Mouse (Mus musculus): ENCODE measurements around the gene Ptger4. TPM values are rescaled to one million over a fixed set of nuclear protein-coding genes. Genes with fewer than 3 reads are reported as not detected.
A peak's percentile ranks its signal among the peaks of the same experiment; 100 is the strongest.

The Ptger4 gene
- polyA plus RNA-seq, 1 experiment from 2014 or later, result 1.8 TPM

GRCm38 (mm10) chr15:5243036-5243958, 690 bp downstream of the Ptger4 start:
- no peak overlapping the region for H3K27ac ChIP-seq
- peaks cover 32% of the 10 kb centered on the region for H3K4me1 ChIP-seq
- H3K9me3 ChIP-seq, result no peaks in the 10 kb centered on the region
- no peaks in the 10 kb centered on the region for H3K36me3 ChIP-seq
- H3K4me3 ChIP-seq, result peak overlapping the region; percentile 77
- WGBS, result 6% methylated on average over 40 of the region's 40 CpGs
- DNase-seq (ENCODE audit: low spot score), result no peak
- peaks cover 43% of the 10 kb centered on the region for H3K27me3 ChIP-seq (ENCODE audit: insufficient read depth, poor library complexity, severe bottlenecking)

GRCm38 (mm10) chr15:5242241-5243035, 1.5 kb downstream of the Ptger4 start:
- 3% methylated on average over 61 of the region's 61 CpGs for WGBS
- Histone ChIP-seq H3K36me3 (no peaks in the 10 kb centered on the region), H3K27ac (peak overlapping the region; percentile 75), H3K27me3 (ENCODE audit: insufficient read depth, poor library complexity, severe bottlenecking) (peaks cover 43% of the 10 kb centered on the region), H3K4me3 (peak overlapping the region; percentile 77), H3K4me1 (peaks cover 32% of the 10 kb centered on the region), H3K9me3 (no peaks in the 10 kb centered on the region)
- no peak for DNase-seq (ENCODE audit: low spot score)

GRCm38 (mm10) chr15:5241304-5242201, 2.4 kb downstream of the Ptger4 start:
- Histone ChIP-seq H3K9me3 (no peaks in the 10 kb centered on the region), H3K36me3 (no peaks in the 10 kb centered on the region), H3K4me1 (peaks cover 32% of the 10 kb centered on the region), H3K4me3 (peak overlapping the region; percentile 77), H3K27me3 (ENCODE audit: insufficient read depth, poor library complexity, severe bottlenecking) (peaks cover 43% of the 10 kb centered on the region), H3K27ac (peak overlapping the region; percentile 75)
- 19% methylated on average over 12 of the region's 12 CpGs for WGBS
- DNase-seq (ENCODE audit: low spot score), result no peak

- DNase-seq (ENCODE audit: low spot score), result no peak
- Histone ChIP-seq H3K4me3 (no peak overlapping the region), H3K27me3 (ENCODE audit: insufficient read depth, poor library complexity, severe bottlenecking) (peaks cover 39% of the 10 kb centered on the region), H3K36me3 (no peaks in the 10 kb centered on the region), H3K9me3 (no peaks in the 10 kb centered on the region), H3K4me1 (peaks cover 36% of the 10 kb centered on the region), H3K27ac (no peak overlapping the region)
- WGBS, result 80% methylated on average over 6 of the region's 6 CpGs
These were observed 3.6 kb downstream of the Ptger4 start for GRCm38 (mm10) chr15:5240360-5240759.

DNA sequence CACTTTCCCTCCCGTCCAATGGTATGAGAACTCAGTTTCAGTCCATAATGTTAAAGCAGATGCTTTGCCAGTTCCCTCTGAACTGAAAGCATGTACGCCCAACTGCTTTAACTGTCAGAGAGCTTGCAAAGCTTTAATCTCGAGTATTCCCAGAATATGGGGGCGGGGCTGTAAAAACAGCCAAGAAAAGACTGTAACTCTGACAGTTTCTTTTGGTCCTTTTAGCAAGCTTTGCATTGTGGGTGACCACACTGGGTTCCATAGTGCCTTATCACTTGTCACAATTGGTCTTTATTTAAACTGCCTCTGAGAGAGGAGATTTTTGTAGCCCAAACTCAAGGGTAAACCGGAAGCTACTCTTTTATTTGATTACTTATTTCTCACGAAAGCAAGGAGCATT, 4.1 kb downstream of the Ptger4 start:
- no peak overlapping the region for H3K4me3 ChIP-seq
- WGBS, result 45% methylated on average over 6 of the region's 6 CpGs
- no peak for DNase-seq (ENCODE audit: low spot score)
- H3K9me3 ChIP-seq, result no peaks in the 10 kb centered on the region
- H3K27me3 ChIP-seq (ENCODE audit: insufficient read depth, poor library complexity, severe bottlenecking), result peaks cover 38% of the 10 kb centered on the region
- H3K36me3 ChIP-seq, result no peaks in the 10 kb centered on the region
- peaks cover 36% of the 10 kb centered on the region for H3K4me1 ChIP-seq
- no peak overlapping the region for H3K27ac ChIP-seq

DNA sequence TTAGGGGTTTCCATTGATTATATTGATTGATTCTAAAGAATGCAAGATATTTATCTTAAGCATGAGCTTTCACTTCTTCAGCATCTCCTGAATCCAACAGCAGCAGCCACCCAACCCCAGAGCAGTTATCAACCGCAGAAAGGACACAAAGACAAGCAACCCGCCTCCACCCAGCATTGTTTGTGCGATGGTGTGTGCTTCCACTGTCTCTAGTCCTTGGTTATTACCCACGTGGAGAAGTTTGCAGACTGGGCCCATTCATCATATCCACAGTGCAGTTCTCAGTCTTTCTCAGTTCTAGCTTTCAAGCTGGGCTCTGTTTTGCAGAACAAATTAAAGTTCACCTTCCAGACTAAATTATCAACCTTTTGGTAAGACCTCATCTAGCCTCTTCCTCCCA, 4.6 kb downstream of the Ptger4 start:
- Histone ChIP-seq H3K27ac (no peak overlapping the region), H3K4me1 (peaks cover 34% of the 10 kb centered on the region), H3K9me3 (no peaks in the 10 kb centered on the region), H3K27me3 (ENCODE audit: insufficient read depth, poor library complexity, severe bottlenecking) (peaks cover 33% of the 10 kb centered on the region), H3K4me3 (no peak overlapping the region), H3K36me3 (no peaks in the 10 kb centered on the region)
- WGBS, result 65% methylated on average over 4 of the region's 4 CpGs
- DNase-seq (ENCODE audit: low spot score), result no peak

- no peak for DNase-seq (ENCODE audit: low spot score)
- Histone ChIP-seq H3K27ac (no peak overlapping the region), H3K27me3 (ENCODE audit: insufficient read depth, poor library complexity, severe bottlenecking) (peaks cover 25% of the 10 kb centered on the region), H3K36me3 (no peaks in the 10 kb centered on the region), H3K4me3 (no peak overlapping the region), H3K9me3 (no peaks in the 10 kb centered on the region), H3K4me1 (peaks cover 26% of the 10 kb centered on the region)
- WGBS, result 87% methylated on average over 4 of the region's 4 CpGs
These were observed 5.4 kb downstream of the Ptger4 start for GRCm38 (mm10) chr15:5238553-5238952.

- 41% methylated on average over 7 of the region's 7 CpGs for WGBS
- no peaks in the 10 kb centered on the region for H3K36me3 ChIP-seq
- H3K9me3 ChIP-seq, result no peaks in the 10 kb centered on the region
- H3K4me1 ChIP-seq, result peaks cover 21% of the 10 kb centered on the region
- DNase-seq (ENCODE audit: low spot score), result no peak
- no peak overlapping the region for H3K4me3 ChIP-seq
- H3K27ac ChIP-seq, result no peak overlapping the region
- peaks cover 21% of the 10 kb centered on the region for H3K27me3 ChIP-seq (ENCODE audit: insufficient read depth, poor library complexity, severe bottlenecking)
These were observed 5.9 kb downstream of the Ptger4 start for GRCm38 (mm10) chr15:5238073-5238472.

DNA sequence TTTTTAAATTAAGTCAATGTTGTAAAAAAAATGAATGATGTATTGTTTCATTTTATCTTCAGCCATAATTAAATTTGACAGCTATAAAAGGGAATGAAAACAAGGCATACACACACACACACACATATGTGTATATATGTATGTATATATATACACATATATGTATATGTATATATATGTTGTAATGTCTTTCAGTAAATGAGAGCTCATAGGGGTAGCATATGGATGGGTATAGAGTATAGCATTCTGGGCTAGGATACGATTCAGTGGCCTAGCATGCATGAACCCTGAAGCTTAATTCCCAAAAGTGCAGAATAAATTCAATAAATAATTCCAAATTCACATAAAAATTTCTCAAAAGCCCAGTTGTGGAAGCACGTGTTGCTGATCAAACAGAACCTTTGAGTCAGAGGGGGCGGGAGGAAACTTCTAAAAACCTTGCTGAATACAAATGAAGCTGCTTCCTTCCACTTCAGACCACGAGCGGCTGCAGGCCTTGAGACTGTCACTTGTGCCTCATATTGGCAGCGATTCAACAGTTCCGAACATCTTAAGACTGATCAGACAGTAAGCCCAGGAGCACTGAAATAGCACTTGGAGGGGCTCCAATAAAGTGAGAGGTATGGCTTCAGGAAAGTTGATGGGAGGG, 6.9 kb downstream of the Ptger4 start:
- no peak for DNase-seq (ENCODE audit: low spot score)
- H3K4me3 ChIP-seq, result no peak overlapping the region
- WGBS, result 72% methylated on average over 7 of the region's 7 CpGs

GRCm38 (mm10) chr15:5236538-5236937, 7.4 kb downstream of the Ptger4 start:
- Histone ChIP-seq H3K36me3 (no peaks in the 10 kb centered on the region), H3K9me3 (no peaks in the 10 kb centered on the region), H3K27me3 (ENCODE audit: insufficient read depth, poor library complexity, severe bottlenecking) (0 out of 2 replicates have a peak, but pooled peaks cover 7% of the 10 kb centered on the region), H3K27ac (no peak overlapping the region), H3K4me3 (no peak overlapping the region), H3K4me1 (peaks cover 7% of the 10 kb centered on the region; the same call in 1 of the 2 replicates)
- 18% methylated on average over 6 of the region's 6 CpGs for WGBS
- DNase-seq (ENCODE audit: low spot score), result no peak

More for the DNA sequence above, 6.9 kb downstream of the Ptger4 start:
- Histone ChIP-seq H3K27me3 (ENCODE audit: insufficient read depth, poor library complexity, severe bottlenecking) (peaks cover 11% of the 10 kb centered on the region), H3K9me3 (no peaks in the 10 kb centered on the region), H3K36me3 (no peaks in the 10 kb centered on the region), H3K4me1 (peaks cover 12% of the 10 kb centered on the region), H3K27ac (no peak overlapping the region)

DNA sequence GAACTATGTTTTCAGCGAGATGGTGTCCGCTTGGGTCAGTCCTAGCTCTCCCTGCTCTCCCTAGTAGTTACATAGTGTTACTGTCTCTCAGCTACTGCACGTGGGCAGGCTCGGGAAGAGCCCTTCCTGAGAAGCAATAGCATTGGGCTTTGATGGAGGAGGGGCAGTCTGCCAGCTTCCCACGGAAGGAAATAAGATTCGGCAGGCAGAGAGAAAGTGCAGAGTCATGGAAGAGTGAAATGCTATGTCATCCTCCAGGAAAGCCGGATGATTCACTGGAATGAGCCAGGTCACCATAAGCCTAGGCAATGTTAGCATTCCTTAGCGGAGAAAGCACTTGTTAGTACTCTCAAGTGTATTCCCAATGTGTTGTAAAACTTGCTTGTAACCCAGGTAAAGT, 8.5 kb downstream of the Ptger4 start:
- Histone ChIP-seq H3K27me3 (ENCODE audit: insufficient read depth, poor library complexity, severe bottlenecking) (no peaks in the 10 kb centered on the region), H3K27ac (no peak overlapping the region), H3K36me3 (no peaks in the 10 kb centered on the region), H3K9me3 (no peaks in the 10 kb centered on the region), H3K4me1 (peaks cover 7% of the 10 kb centered on the region; the same call in 1 of the 2 replicates), H3K4me3 (no peak overlapping the region; the same call in 1 of the 2 replicates)
- no peak for DNase-seq (ENCODE audit: low spot score)
- WGBS, result 35% methylated on average over 8 of the region's 8 CpGs

- H3K36me3 ChIP-seq, result no peaks in the 10 kb centered on the region
- peaks cover 7% of the 10 kb centered on the region; the same call in 1 of the 2 replicates for H3K4me1 ChIP-seq
- no peaks in the 10 kb centered on the region for H3K27me3 ChIP-seq (ENCODE audit: insufficient read depth, poor library complexity, severe bottlenecking)
- DNase-seq (ENCODE audit: low spot score), result no peak
- no peaks in the 10 kb centered on the region for H3K9me3 ChIP-seq
- 76% methylated on average over 16 of the region's 16 CpGs for WGBS
- H3K4me3 ChIP-seq, result no peak overlapping the region
- H3K27ac ChIP-seq, result no peak overlapping the region
These were observed 9.3 kb downstream of the Ptger4 start for GRCm38 (mm10) chr15:5234659-5235058.

Measured in heart, embryonic 10.5 days (tissue).